Mouse (Mus musculus) heart, adult 2 months (tissue): ENCODE measurements around the gene Tom1. TPM values are rescaled to one million over a fixed set of nuclear protein-coding genes. Genes with fewer than 3 reads are reported as not detected.
A peak's percentile ranks its signal among the peaks of the same experiment; 100 is the strongest.

ENCODE experiments used
- DNase-seq, 2 experiments: peaks; one replicate each; pipeline ENCODE4 v3.0.0; 2021
- H3K27ac ChIP-seq: fragments of 200-600 bp; 2 replicates; pipeline ENCODE4 v1.8.1; 2022
- H3K27me3 ChIP-seq: fragments of 200-500 bp; 2 replicates; pipeline ENCODE4 v1.6.1; 2012; ENCODE audit warnings: mild to moderate bottlenecking, low read length, inconsistent platforms, mixed read lengths; ENCODE audit not compliant: control insufficient read depth, insufficient read depth
- H3K36me3 ChIP-seq: fragments of 200-500 bp; 2 replicates; pipeline ENCODE4 v1.6.1; 2012; ENCODE audit warnings: low read length, inconsistent platforms; ENCODE audit not compliant: control insufficient read depth, insufficient read depth
- H3K4me1 ChIP-seq: fragments of 200-500 bp; 2 replicates; pipeline ENCODE4 v1.6.1; 2011; ENCODE audit warnings: low read length; ENCODE audit not compliant: control insufficient read depth, insufficient read depth
- H3K4me3 ChIP-seq: fragments of 200-600 bp; 2 replicates; pipeline ENCODE4 v1.8.1; 2022
- H3K79me2 ChIP-seq: fragments of 200-500 bp; replicated peaks from 2 replicates; pipeline ENCODE4 v1.6.1; 2012; ENCODE audit warnings: mild to moderate bottlenecking, inconsistent platforms, low read length, moderate library complexity, mixed read lengths; ENCODE audit not compliant: control insufficient read depth, insufficient read depth
- H3K9ac ChIP-seq: fragments of 200-500 bp; 2 replicates; pipeline ENCODE4 v1.6.1; 2012; ENCODE audit warnings: low read depth, mild to moderate bottlenecking, control low read depth, inconsistent platforms, low read length, mixed read lengths
- CTCF ChIP-seq: fragments of 200-600 bp; IDR thresholded peaks from 2 replicates; pipeline ENCODE4 v1.8.1; 2022; ENCODE audit warnings: antibody characterized with exemption, mild to moderate bottlenecking, moderate library complexity
- EP300 ChIP-seq: fragments of 200-500 bp; IDR thresholded peaks from 2 replicates; pipeline ENCODE4 v1.6.1; 2011; ENCODE audit warnings: low read depth, low read length, control low read depth; ENCODE audit not compliant: insufficient read depth
- POLR2A ChIP-seq: fragments of 200-500 bp; IDR thresholded peaks from 2 replicates; pipeline ENCODE4 v1.6.1; 2011; ENCODE audit warnings: mild to moderate bottlenecking, low read depth, low read length, control low read depth; ENCODE audit not compliant: insufficient read depth
- WGBS: fragments of 180-500 bp; shearing (Covaris S2); methylation state at CpG from one replicate; pipeline ENCODE4 v1.1.7; 2018; 5-methylcytosine and 5-hydroxymethylcytosine counted together
- intact Hi-C: fragments of 180-260 bp; cut with DNase I; formaldehyde crosslinking; loops from one replicate; pipeline ENCODE4 v1.15.1; 2025
- polyA plus RNA-seq: library from polyadenylated mRNA; depleted of rRNA; stranded (reverse); fragments of >200 nt; gene quantifications from 2 replicates; pipeline ENCODE4 v1.2.3, GENCODE M21; 2012
- total RNA-seq, 2 experiments: library from RNA; stranded (reverse); gene quantifications; 2 replicates each; pipeline ENCODE4 v1.2.3; 2021

Tom1 gene
- total and polyA plus RNA-seq, 3 experiments = 67.6 to 146 (median 74.3) TPM

DNA sequence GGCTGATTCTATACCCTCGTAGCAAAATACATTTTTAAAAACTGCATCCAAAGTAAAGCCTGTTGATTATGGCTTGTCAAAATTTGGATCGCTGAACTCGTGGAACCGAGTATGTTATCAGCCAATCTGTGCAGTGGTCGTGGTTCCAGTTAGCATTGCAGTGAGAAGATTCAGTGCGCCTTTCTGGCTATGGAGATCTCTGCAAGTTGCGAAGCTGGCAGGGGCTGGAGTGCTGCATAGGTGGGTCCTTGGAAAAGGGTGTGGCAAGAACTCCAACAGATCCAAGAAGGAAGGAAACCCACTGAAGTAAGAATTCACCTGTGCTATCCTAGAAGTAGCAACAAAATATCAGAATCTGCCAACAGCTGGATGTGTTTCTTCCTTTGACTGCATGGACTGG lies 39.0 kb upstream of the Tom1 start:
- H3K36me3 ChIP-seq = no peaks in the 10 kb centered on the region
- no peaks in the 10 kb centered on the region for H3K4me1 ChIP-seq
- H3K79me2 ChIP-seq = no peaks in the 10 kb centered on the region
- intact Hi-C loops = no loop called here
- H3K27ac ChIP-seq = peak overlapping the region; percentile 99
- 7% methylated on average over 7 of the region's 7 CpGs for WGBS
- no peak for DNase-seq
- no peaks in the 10 kb centered on the region for H3K27me3 ChIP-seq
- TF ChIP-seq CTCF (no peak), POLR2A (no peak), EP300 (no peak)
- no peak overlapping the region for H3K9ac ChIP-seq
- H3K4me3 ChIP-seq = peak overlapping the region; percentile 68

DNA sequence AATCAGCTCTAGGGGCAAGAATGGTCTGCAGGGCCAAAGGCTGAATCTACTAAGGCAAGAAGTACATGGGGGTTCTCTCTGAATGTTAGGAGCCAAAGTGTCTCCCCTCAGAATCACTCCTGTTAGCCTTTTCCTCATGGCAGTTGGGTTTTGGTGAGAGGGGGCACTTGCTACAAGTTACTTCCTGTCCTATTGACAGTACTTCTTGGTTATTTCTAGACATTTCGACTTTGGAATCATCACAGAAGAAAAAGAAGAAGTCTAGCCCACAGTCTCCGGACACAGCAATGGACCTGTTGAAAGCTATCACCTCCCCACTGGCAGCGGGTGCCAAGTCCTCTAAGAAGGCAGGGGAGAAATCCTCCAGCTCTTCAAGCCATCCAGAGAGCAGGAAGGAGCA lies 33.1 kb upstream of the Tom1 start:
- Histone ChIP-seq H3K79me2 (no peaks in the 10 kb centered on the region), H3K4me3 (no peak overlapping the region), H3K27ac (no peak overlapping the region), H3K36me3 (peaks cover 12% of the 10 kb centered on the region), H3K9ac (no peak overlapping the region), H3K4me1 (no peaks in the 10 kb centered on the region), H3K27me3 (no peaks in the 10 kb centered on the region)
- WGBS = 84% methylated on average over 3 of the region's 3 CpGs
- TF ChIP-seq EP300 (no peak), CTCF (no peak), POLR2A (no peak)
- DNase-seq = no peak
- intact Hi-C loops = no loop called here

DNA sequence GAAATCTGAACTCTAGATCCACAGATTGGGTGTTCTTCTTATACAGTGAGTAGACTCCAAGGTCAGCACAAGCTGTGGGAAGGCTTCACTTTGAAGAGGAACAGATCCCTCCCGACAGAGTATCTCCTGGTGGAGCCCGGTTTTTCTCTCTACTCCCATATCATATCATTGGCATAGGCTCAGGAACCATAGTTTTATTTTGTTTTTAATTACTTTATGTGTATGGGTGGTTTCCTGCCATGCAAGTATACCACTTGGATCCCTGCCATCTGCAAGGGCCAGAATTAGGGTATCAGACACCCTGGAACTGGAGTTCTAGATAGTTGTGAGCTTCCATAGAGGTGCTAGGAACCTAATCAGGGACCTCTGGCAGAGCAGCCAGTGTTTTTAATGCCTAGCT lies 24.7 kb upstream of the Tom1 start:
- TF ChIP-seq EP300 = no peak
- no peak for TF ChIP-seq CTCF
- TF ChIP-seq POLR2A = no peak
- no peak overlapping the region for H3K27ac ChIP-seq
- H3K27me3 ChIP-seq = no peaks in the 10 kb centered on the region
- DNase-seq = no peak
- H3K36me3 ChIP-seq = peaks cover 2% of the 10 kb centered on the region
- peaks cover 4% of the 10 kb centered on the region for H3K79me2 ChIP-seq
- WGBS = 85% methylated on average over 2 of the region's 2 CpGs
- H3K9ac ChIP-seq = no peak overlapping the region
- intact Hi-C loops = no loop called here
- no peak overlapping the region for H3K4me3 ChIP-seq
- H3K4me1 ChIP-seq = peaks cover 4% of the 10 kb centered on the region

DNA sequence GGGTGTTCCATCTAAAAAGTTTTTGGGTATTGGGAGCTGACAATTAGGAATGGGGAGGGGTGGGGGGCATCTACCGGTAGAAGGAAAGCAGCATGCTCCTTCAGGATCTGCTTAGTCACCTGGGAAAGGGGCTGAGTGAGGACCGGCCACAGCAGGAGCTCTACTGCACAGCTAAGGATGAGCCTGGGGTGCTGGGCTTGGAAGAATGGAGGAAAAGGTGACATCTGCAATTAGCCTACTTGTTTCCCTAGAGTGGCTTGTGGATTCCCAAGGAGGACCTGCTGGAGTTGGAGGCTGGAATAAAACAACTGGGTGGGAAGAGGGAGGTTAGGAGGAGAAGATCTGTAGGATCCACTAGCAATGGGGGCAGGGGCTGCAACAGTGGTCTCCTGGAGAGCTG lies 19.9 kb upstream of the Tom1 start:
- WGBS = 61% methylated on average over 2 of the region's 2 CpGs
- Histone ChIP-seq H3K4me1 (peaks cover 4% of the 10 kb centered on the region), H3K27me3 (no peaks in the 10 kb centered on the region), H3K79me2 (peaks cover 2% of the 10 kb centered on the region), H3K27ac (peak overlapping the region; percentile 51), H3K36me3 (peaks cover 4% of the 10 kb centered on the region), H3K4me3 (no peak overlapping the region), H3K9ac (no peak overlapping the region)
- no peak for DNase-seq
- TF ChIP-seq CTCF = no peak
- intact Hi-C loops = no loop called here

DNA sequence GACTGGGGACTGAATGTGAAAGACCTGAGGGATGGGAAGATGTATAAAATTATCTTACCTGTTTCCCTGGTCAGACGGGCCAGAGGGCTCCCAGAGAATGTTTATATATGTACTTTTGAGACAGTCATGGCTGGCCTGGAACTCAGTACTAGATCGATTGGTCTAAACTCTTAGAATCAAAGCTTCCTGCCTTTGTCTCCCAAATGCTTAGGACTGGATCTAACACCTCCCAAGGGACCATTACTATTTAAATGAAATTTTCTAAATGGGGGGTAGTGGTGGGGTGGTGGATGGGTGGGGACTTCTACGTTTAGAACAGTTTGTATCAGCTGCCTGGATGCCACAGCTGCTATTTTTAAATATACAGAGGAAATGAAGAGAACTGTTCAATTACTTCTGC lies 19.5 kb upstream of the Tom1 start:
- H3K36me3 ChIP-seq = peaks cover 4% of the 10 kb centered on the region
- intact Hi-C loops = no loop called here
- H3K4me3 ChIP-seq = no peak overlapping the region
- no peaks in the 10 kb centered on the region for H3K27me3 ChIP-seq
- DNase-seq = no peak
- 31% methylated on average over 3 of the region's 3 CpGs for WGBS
- H3K27ac ChIP-seq = peak overlapping the region; percentile 51
- H3K4me1 ChIP-seq = peaks cover 4% of the 10 kb centered on the region
- no peak overlapping the region for H3K9ac ChIP-seq
- no peak for TF ChIP-seq CTCF
- no peak for TF ChIP-seq EP300
- TF ChIP-seq POLR2A = no peak
- H3K79me2 ChIP-seq = peaks cover 2% of the 10 kb centered on the region

DNA sequence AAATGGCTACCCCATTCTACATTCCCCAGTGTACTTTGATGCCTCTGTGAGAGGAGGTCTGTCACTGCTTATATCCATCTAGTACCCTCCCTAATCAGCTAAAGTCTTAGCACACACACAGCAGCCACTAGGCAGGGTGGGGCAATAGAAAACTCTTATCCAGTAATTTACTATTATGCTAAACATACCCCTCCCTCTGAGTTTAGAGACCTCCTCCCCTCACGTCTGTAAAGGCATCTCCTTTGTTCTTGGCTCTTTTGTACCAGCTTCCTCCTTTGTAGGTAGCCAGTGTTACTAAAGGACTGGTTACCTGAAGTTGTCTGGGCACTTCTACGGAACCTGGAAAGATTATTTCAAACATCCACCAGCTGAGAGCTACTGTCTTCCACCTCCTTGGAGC lies 17.5 kb upstream of the Tom1 start:
- no peaks in the 10 kb centered on the region for H3K27me3 ChIP-seq
- WGBS = 69% methylated on average over 2 of the region's 2 CpGs
- no peak for DNase-seq
- H3K36me3 ChIP-seq = peaks cover 4% of the 10 kb centered on the region
- intact Hi-C loops = no loop called here
- H3K4me1 ChIP-seq = peaks cover 4% of the 10 kb centered on the region
- H3K79me2 ChIP-seq = no peaks in the 10 kb centered on the region
- H3K9ac ChIP-seq = no peak overlapping the region
- no peak overlapping the region for H3K27ac ChIP-seq
- TF ChIP-seq CTCF = no peak
- no peak for TF ChIP-seq EP300
- no peak for TF ChIP-seq POLR2A
- no peak overlapping the region for H3K4me3 ChIP-seq
